Mouse (Mus musculus) forelimb bud, embryonic 11.5 days (tissue): ENCODE results near the gene Sun5.

Source experiments
- DNase-seq: peaks from one replicate; pipeline ENCODE4 v3.0.0-alpha.2; 2012; ENCODE audit warnings: low read depth, low spot score

Sun5 gene

DNA sequence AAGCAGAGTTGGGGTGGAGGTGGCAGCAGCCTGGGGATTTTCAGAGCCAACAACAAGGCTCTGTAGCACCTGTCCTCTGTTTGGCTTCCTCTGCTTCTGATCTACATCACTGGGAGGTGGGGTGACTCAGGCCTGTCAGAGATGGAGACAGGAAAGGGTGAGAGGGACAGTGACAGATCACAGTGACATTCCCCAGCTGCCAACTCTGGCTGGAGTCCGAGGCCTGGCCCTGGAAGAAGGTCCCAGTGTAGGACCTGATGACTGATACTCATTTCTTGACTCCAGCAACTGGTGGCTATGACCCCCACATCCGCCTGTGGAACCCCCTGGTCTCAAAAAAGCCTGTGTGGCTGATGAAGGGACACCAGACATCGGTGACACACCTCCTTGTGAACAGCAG, 61.0 kb downstream of the Sun5 start:
- DNase-seq = no peak

GRCm38 (mm10) chr2:153808841-153809240, 62.0 kb downstream of the Sun5 start:
- no peak for DNase-seq

DNA sequence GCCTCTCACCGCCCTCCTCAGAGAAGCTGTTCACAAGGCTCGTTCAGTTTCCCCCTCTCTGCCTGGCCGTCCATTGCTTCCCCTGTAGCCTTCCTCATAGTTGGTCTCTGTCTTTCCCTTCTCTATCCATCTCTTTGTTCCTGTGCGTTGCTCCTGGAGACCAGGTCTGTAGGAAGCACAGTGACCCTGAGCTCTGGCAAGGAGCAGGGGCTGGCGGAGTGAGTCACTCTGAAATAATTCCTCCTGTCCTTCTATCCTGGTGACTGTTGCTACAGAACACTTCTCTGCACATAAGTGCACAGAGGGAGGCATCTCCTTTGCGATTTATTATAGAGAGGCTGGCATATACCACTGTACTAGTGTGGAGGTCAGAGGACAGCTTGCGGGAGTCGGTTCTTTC, 62.7 kb downstream of the Sun5 start:
- DNase-seq = no peak

GRCm38 (mm10) chr2:153807464-153807863, 63.4 kb downstream of the Sun5 start:
- DNase-seq = peak; percentile 38
